Mouse (Mus musculus) cerebellum, postnatal 25 days (tissue): ENCODE measurements at regions not wholly inside any gene's neighbourhood (a gene's known extent, or its start where the extent isn't known, plus 50 kb on each side); places are given as distances from the start of the nearest gene placed in this dataset.

Source experiments
- DNase-seq, 2 experiments: peaks; one replicate each; pipeline ENCODE4 v3.0.0; 2021; ENCODE audit warnings: mixed read lengths in 2 of 2

- DNase-seq = no peak
These were observed 676.5 kb downstream of the Pcdh7 start for GRCm38 (mm10) chr5:58394277-58394676.

GRCm38 (mm10) chr5:58428265-58428664, 710.5 kb downstream of the Pcdh7 start:
- DNase-seq = peak; percentile 81 to 88

DNA sequence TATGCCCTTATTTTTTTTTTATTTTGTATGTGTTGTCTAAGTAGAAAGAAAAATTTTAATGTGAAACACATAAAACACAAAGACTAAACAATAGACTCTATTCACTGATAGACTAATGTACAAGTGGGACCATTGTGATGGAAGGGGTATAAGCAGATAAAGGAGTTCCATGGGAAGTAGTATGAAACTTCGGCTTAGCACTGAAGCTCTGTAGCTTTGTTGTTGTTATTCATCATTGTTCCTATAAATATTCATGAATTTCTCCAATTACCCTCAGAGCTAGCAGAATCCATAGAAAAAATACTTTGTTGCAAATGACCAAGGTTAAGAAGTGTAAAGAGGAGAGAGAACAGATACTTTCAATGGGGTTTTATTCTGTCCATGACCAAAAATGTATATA, 718.7 kb downstream of the Pcdh7 start:
- no peak for DNase-seq
